Mouse (Mus musculus): ENCODE measurements at regions not wholly inside any gene's neighbourhood (a gene's known extent, or its start where the extent isn't known, plus 50 kb on each side); places are given as distances from the start of the nearest gene placed in this dataset.
A peak's percentile ranks its signal among the peaks of the same experiment; 100 is the strongest.

GRCm38 (mm10) chr15:11590542-11591116 is 191.2 kb upstream of the Tars start:
- no peaks in the 10 kb centered on the region for H3K36me3 ChIP-seq
- 0 out of 2 replicates have a peak overlapping the region, but pooled peaks have one; percentile 19 for H3K4me2 ChIP-seq
- H3K27ac ChIP-seq: no peak overlapping the region
- no peaks in the 10 kb centered on the region for H3K27me3 ChIP-seq
- no peak overlapping the region for H3K4me3 ChIP-seq (replicated peaks)
- H3K9ac ChIP-seq: no peak overlapping the region
- H3K4me1 ChIP-seq: no peaks in the 10 kb centered on the region
- no peaks in the 10 kb centered on the region for H3K9me3 ChIP-seq (replicated peaks)
- 33% methylated on average over 9 of the region's 9 CpGs for WGBS
- no peak for ATAC-seq (replicated peaks; ENCODE audit: low FRiP score)

GRCm38 (mm10) chr15:11589795-11590194 is 190.3 kb upstream of the Tars start:
- 67% methylated on average over 7 of the region's 7 CpGs for WGBS
- H3K4me1 ChIP-seq: no peaks in the 10 kb centered on the region
- H3K4me2 ChIP-seq: no peak overlapping the region
- H3K27ac ChIP-seq: no peak overlapping the region
- no peak for ATAC-seq (replicated peaks; ENCODE audit: low FRiP score)
- no peaks in the 10 kb centered on the region for H3K27me3 ChIP-seq
- no peaks in the 10 kb centered on the region for H3K36me3 ChIP-seq
- H3K9me3 ChIP-seq (replicated peaks): no peaks in the 10 kb centered on the region
- no peak overlapping the region for H3K4me3 ChIP-seq (replicated peaks)
- no peak overlapping the region for H3K9ac ChIP-seq

GRCm38 (mm10) chr15:11586384-11586783 is 186.9 kb upstream of the Tars start:
- ATAC-seq (replicated peaks; ENCODE audit: low FRiP score): no peak

GRCm38 (mm10) chr15:11584155-11584554 is 184.7 kb upstream of the Tars start:
- Histone ChIP-seq H3K36me3 (no peaks in the 10 kb centered on the region), H3K4me3 (replicated peaks) (no peak overlapping the region), H3K9me3 (replicated peaks) (no peaks in the 10 kb centered on the region), H3K27ac (no peak overlapping the region), H3K27me3 (no peaks in the 10 kb centered on the region), H3K4me1 (no peaks in the 10 kb centered on the region), H3K9ac (no peak overlapping the region), H3K4me2 (no peak overlapping the region)
- WGBS: 70% methylated on average over 2 of the region's 2 CpGs
- ATAC-seq (replicated peaks; ENCODE audit: low FRiP score): no peak

More at GRCm38 (mm10) chr15:11586384-11586783, 186.9 kb upstream of the Tars start:
- Histone ChIP-seq H3K9ac (no peak overlapping the region), H3K27ac (no peak overlapping the region), H3K9me3 (replicated peaks) (no peaks in the 10 kb centered on the region), H3K4me1 (no peaks in the 10 kb centered on the region), H3K27me3 (no peaks in the 10 kb centered on the region), H3K36me3 (no peaks in the 10 kb centered on the region), H3K4me3 (replicated peaks) (no peak overlapping the region), H3K4me2 (no peak overlapping the region)
- WGBS: 93% methylated on average over 2 of the region's 2 CpGs

- Histone ChIP-seq H3K27me3 (no peaks in the 10 kb centered on the region), H3K9ac (no peak overlapping the region), H3K4me2 (no peak overlapping the region), H3K4me1 (no peaks in the 10 kb centered on the region), H3K9me3 (replicated peaks) (no peaks in the 10 kb centered on the region), H3K36me3 (no peaks in the 10 kb centered on the region), H3K27ac (no peak overlapping the region), H3K4me3 (replicated peaks) (no peak overlapping the region)
- WGBS: 89% methylated on average over 1 of the region's 1 CpGs
- ATAC-seq (replicated peaks; ENCODE audit: low FRiP score): no peak
These were observed 178.9 kb upstream of the Tars start for GRCm38 (mm10) chr15:11578331-11578730.

- no peak overlapping the region for H3K9ac ChIP-seq
- ATAC-seq (replicated peaks; ENCODE audit: low FRiP score): no peak
- 69% methylated on average over 2 of the region's 2 CpGs for WGBS
- H3K27ac ChIP-seq: no peak overlapping the region
- no peak overlapping the region for H3K4me2 ChIP-seq
- H3K4me1 ChIP-seq: no peaks in the 10 kb centered on the region
- no peaks in the 10 kb centered on the region for H3K36me3 ChIP-seq
- H3K27me3 ChIP-seq: no peaks in the 10 kb centered on the region
- no peak overlapping the region for H3K4me3 ChIP-seq (replicated peaks)
- no peaks in the 10 kb centered on the region for H3K9me3 ChIP-seq (replicated peaks)
These were observed 174.9 kb upstream of the Tars start for GRCm38 (mm10) chr15:11574359-11574758.

- Histone ChIP-seq H3K9me3 (replicated peaks) (no peaks in the 10 kb centered on the region), H3K27me3 (no peaks in the 10 kb centered on the region), H3K4me1 (no peaks in the 10 kb centered on the region), H3K4me3 (replicated peaks) (no peak overlapping the region), H3K27ac (no peak overlapping the region), H3K9ac (no peak overlapping the region), H3K36me3 (no peaks in the 10 kb centered on the region), H3K4me2 (no peak overlapping the region)
- 0 out of 2 replicates have a peak, but pooled peaks have one; percentile 40 for ATAC-seq (replicated peaks; ENCODE audit: low FRiP score)
- WGBS: 63% methylated on average over 2 of the region's 2 CpGs
These were observed 174.0 kb upstream of the Tars start for GRCm38 (mm10) chr15:11573496-11573895.

GRCm38 (mm10) chr15:11572063-11572462 is 172.6 kb upstream of the Tars start:
- ATAC-seq (replicated peaks; ENCODE audit: low FRiP score): no peak
- Histone ChIP-seq H3K36me3 (no peaks in the 10 kb centered on the region), H3K4me1 (no peaks in the 10 kb centered on the region), H3K4me2 (no peak overlapping the region), H3K27me3 (no peaks in the 10 kb centered on the region), H3K27ac (0 out of 2 replicates have a peak overlapping the region, but pooled peaks have one; percentile 3), H3K9me3 (replicated peaks) (no peaks in the 10 kb centered on the region), H3K9ac (no peak overlapping the region), H3K4me3 (replicated peaks) (no peak overlapping the region)
- 82% methylated on average over 4 of the region's 4 CpGs for WGBS

- Histone ChIP-seq H3K9ac (0 out of 2 replicates have a peak overlapping the region, but pooled peaks have one; percentile 15), H3K36me3 (no peaks in the 10 kb centered on the region), H3K4me3 (replicated peaks) (peak overlapping the region; percentile 22), H3K4me1 (peaks cover 12% of the 10 kb centered on the region), H3K27ac (peak overlapping the region; percentile 74), H3K4me2 (peak overlapping the region; percentile 49), H3K9me3 (replicated peaks) (no peaks in the 10 kb centered on the region), H3K27me3 (no peaks in the 10 kb centered on the region)
- 14% methylated on average over 10 of the region's 10 CpGs for WGBS
- ATAC-seq (replicated peaks; ENCODE audit: low FRiP score): peak; percentile 88
These were observed 166.1 kb upstream of the Tars start for GRCm38 (mm10) chr15:11565503-11566031.

GRCm38 (mm10) chr15:11552568-11552967 is 153.1 kb upstream of the Tars start:
- Histone ChIP-seq H3K27me3 (no peaks in the 10 kb centered on the region), H3K9me3 (replicated peaks) (no peaks in the 10 kb centered on the region), H3K36me3 (no peaks in the 10 kb centered on the region), H3K4me3 (replicated peaks) (no peak overlapping the region), H3K4me1 (no peaks in the 10 kb centered on the region), H3K27ac (no peak overlapping the region), H3K9ac (no peak overlapping the region), H3K4me2 (no peak overlapping the region)
- WGBS: 79% methylated on average over 2 of the region's 2 CpGs
- no peak for ATAC-seq (replicated peaks; ENCODE audit: low FRiP score)

GRCm38 (mm10) chr15:11552110-11552509 is 152.6 kb upstream of the Tars start:
- WGBS: 61% methylated on average over 1 of the region's 1 CpGs
- Histone ChIP-seq H3K4me3 (replicated peaks) (no peak overlapping the region), H3K27ac (no peak overlapping the region), H3K4me2 (no peak overlapping the region), H3K9me3 (replicated peaks) (no peaks in the 10 kb centered on the region), H3K9ac (no peak overlapping the region), H3K36me3 (no peaks in the 10 kb centered on the region), H3K4me1 (no peaks in the 10 kb centered on the region), H3K27me3 (no peaks in the 10 kb centered on the region)
- no peak for ATAC-seq (replicated peaks; ENCODE audit: low FRiP score)

- H3K9me3 ChIP-seq (replicated peaks): no peaks in the 10 kb centered on the region
- 30% methylated on average over 3 of the region's 3 CpGs for whole genome bisulfite sequencing
- H3K4me1 ChIP-seq: peaks cover 13% of the 10 kb centered on the region
- H3K4me3 ChIP-seq (replicated peaks): no peak overlapping the region
- no peak overlapping the region for H3K27ac ChIP-seq
- H3K27me3 ChIP-seq: no peaks in the 10 kb centered on the region
- H3K9ac ChIP-seq: no peak overlapping the region
- H3K4me2 ChIP-seq: no peak overlapping the region
- peak; percentile 69; the same call in 1 of the 2 replicates for ATAC-seq (replicated peaks; ENCODE audit: low FRiP score)
- no peaks in the 10 kb centered on the region for H3K36me3 ChIP-seq
These were observed 140.0 kb upstream of the Tars start for GRCm38 (mm10) chr15:11539485-11539884.

Measured in kidney, embryonic 15.5 days (tissue).